Mouse (Mus musculus) small intestine, adult 2 months (tissue): ENCODE measurements around the gene Ank.

ENCODE experiments used
- CTCF ChIP-seq: fragments of 200-500 bp; IDR thresholded peaks from 2 replicates; pipeline ENCODE4 v1.5.1; 2012; ENCODE audit warnings: low read depth, mild to moderate bottlenecking, control low read depth, inconsistent platforms, low read length, moderate library complexity, mixed read lengths; ENCODE audit not compliant: insufficient replicate concordance, insufficient read length; ENCODE audit errors: extremely low read depth
- POLR2A ChIP-seq: fragments of 200-500 bp; IDR thresholded peaks from 2 replicates; pipeline ENCODE4 v1.6.1; 2012; ENCODE audit warnings: low read depth, mild to moderate bottlenecking, control low read depth, inconsistent platforms, low read length, moderate library complexity

DNA sequence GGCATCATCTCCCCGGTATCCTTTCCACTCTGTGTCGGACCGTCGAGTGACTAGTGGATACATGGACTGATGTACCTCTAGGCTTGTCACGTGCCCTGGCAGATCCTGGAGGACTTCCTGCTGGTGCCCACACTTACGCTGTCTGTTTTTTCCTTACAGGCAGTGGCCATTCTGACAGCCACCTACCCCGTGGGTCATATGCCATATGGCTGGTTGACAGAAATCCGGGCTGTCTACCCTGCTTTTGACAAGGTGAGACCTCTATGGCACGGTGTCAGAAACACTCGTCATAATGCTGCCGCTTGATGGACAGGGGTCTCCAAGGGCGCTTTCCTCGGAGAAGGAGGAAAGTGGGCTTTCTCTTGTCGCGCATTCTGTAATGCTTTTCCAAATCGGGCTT is 100.9 kb downstream of the Ank start:
- TF ChIP-seq CTCF (no peak), POLR2A (no peak)
